9 mouse cellular contexts compared by ENCODE assay signal in genomic region chr13:24393055-24393454, GRCm38 (mm10).
DNase-seq lines count a peak whose midpoint lies in the region; ATAC-seq and TF ChIP-seq lines count a peak whose summit lies in the region.
"Had no signal": no experiment of that assay in that cellular context is flagged by ENCODE, and none has a peak within 500 bp of the region (broad histone marks: within the 10 kb centered on the region; RNA-seq: fewer than 3 reads in every experiment).

No protein-coding gene starts in this region.

- 37% methylated on average over 4 of the region's 4 CpGs for WGBS in heart, embryonic 10.5 days
- WGBS in liver, embryonic 13.5 days (ENCODE audit: insufficient replicate concordance) = 12% methylated on average over 4 of the region's 4 CpGs
- 38% methylated on average over 4 of the region's 4 CpGs for WGBS in forebrain, embryonic 13.5 days

- H3K4me3 ChIP-seq in heart, embryonic 10.5 days = no peak overlapping the region
- H3K4me3 ChIP-seq in liver, embryonic 13.5 days (replicated peaks) = no peak overlapping the region
- no peak overlapping the region for H3K4me3 ChIP-seq in layer of hippocampus, adult 2 months
- H3K4me3 ChIP-seq in forebrain, embryonic 13.5 days = no peak overlapping the region

- H3K27ac ChIP-seq in heart, embryonic 10.5 days = no peak overlapping the region
- H3K27ac ChIP-seq in liver, embryonic 13.5 days = no peak overlapping the region
- no peak overlapping the region for H3K27ac ChIP-seq in layer of hippocampus, adult 2 months
- H3K27ac ChIP-seq in forebrain, embryonic 13.5 days = no peak overlapping the region

- no peaks in the 10 kb centered on the region for H3K9me3 ChIP-seq in heart, embryonic 10.5 days
- no peaks in the 10 kb centered on the region for H3K9me3 ChIP-seq in liver, embryonic 13.5 days (replicated peaks)
- no peaks in the 10 kb centered on the region for H3K9me3 ChIP-seq in forebrain, embryonic 13.5 days (replicated peaks)

- peak; percentile 63 for ATAC-seq in liver, embryonic 13.5 days (ENCODE audit: low read depth)
- ATAC-seq in forebrain, embryonic 13.5 days = no peak
- ATAC-seq: hindbrain, embryonic 16.5 days had no signal

- TF ChIP-seq CTCF in layer of hippocampus, adult 2 months (conservative IDR thresholded peaks at IDR 0.05) = no peak

- 0 out of 2 replicates have a peak, but pooled peaks cover 3% of the 10 kb centered on the region for H3K4me1 ChIP-seq in heart, embryonic 10.5 days
- peaks cover 14% of the 10 kb centered on the region for H3K4me1 ChIP-seq in liver, embryonic 13.5 days (replicated peaks)
- peaks cover 13% of the 10 kb centered on the region; the same call in 1 of the 2 replicates for H3K4me1 ChIP-seq in forebrain, embryonic 13.5 days

- no peaks in the 10 kb centered on the region for H3K27me3 ChIP-seq in heart, embryonic 10.5 days (ENCODE audit: insufficient read depth, poor library complexity, severe bottlenecking)
- no peaks in the 10 kb centered on the region for H3K27me3 ChIP-seq in liver, embryonic 13.5 days
- H3K27me3 ChIP-seq in forebrain, embryonic 13.5 days = no peaks in the 10 kb centered on the region

- H3K36me3 ChIP-seq in heart, embryonic 10.5 days = no peaks in the 10 kb centered on the region
- H3K36me3 ChIP-seq in liver, embryonic 13.5 days = no peaks in the 10 kb centered on the region
- H3K36me3 ChIP-seq in forebrain, embryonic 13.5 days (ENCODE audit: poor library complexity, severe bottlenecking) = no peaks in the 10 kb centered on the region

- no peak overlapping the region for H3K9ac ChIP-seq in liver, embryonic 13.5 days
- no peak overlapping the region for H3K9ac ChIP-seq in forebrain, embryonic 13.5 days

- peak; percentile 91 for DNase-seq in heart, adult 11 months
- DNase-seq in heart, embryonic 10.5 days (ENCODE audit: low spot score) = no peak
- peak; percentile 31 for DNase-seq in spleen, adult 12 weeks (ENCODE audit: low spot score)
- no peak for DNase-seq in spleen, postnatal 14 days (ENCODE audit: low spot score in 2 of 2)
- DNase-seq in liver, embryonic 13.5 days = no peak
- DNase-seq in thymus, postnatal 25 days = peak; percentile 51
- DNase-seq in layer of hippocampus, adult 2 months (ENCODE audit: low spot score in 2 of 2) = no peak

- H3K4me2 ChIP-seq in liver, embryonic 13.5 days = peak overlapping the region; percentile 6; the same call in 1 of the 2 replicates
- no peak overlapping the region for H3K4me2 ChIP-seq in forebrain, embryonic 13.5 days

Comparison
In these comparisons a context has a peak if more than half of its experiments do, and no peak if none do; other contexts are left out.
1. DNase-seq: peak in heart, adult 11 months (single experiment), spleen, adult 12 weeks (single experiment) and thymus, postnatal 25 days (single experiment); none in heart, embryonic 10.5 days (single experiment), spleen, postnatal 14 days (0 of 2), liver, embryonic 13.5 days (single experiment) and layer of hippocampus, adult 2 months (0 of 2).